ENCODE assay signal across 32 mouse cellular contexts in the genomic region with DNA sequence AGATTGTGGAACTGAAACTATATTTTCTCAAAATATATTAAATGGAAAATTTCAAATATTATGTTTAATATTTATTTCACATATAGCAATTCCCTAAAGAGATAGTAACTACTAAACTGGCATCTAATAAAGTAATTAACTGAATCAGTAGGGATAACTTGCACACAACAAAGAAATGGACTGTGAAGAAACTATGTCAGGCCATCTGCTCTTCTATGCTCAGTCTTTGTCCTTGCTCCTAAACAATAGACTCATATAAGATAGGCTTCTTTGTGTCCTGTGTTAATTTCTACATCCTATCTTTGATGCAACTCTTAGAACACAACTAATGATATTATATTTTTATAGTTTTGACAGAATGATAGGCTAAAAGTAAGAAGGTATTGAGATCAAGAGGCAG.
"Had no signal": no experiment of that assay in that cellular context is flagged by ENCODE, and none has a peak within 500 bp of the region (broad histone marks: within the 10 kb centered on the region; RNA-seq: fewer than 3 reads in every experiment).

No protein-coding gene starts in this region.

- ATAC-seq: liver, embryonic 12.5 days; liver, postnatal 0 days; lung, postnatal 0 days; midbrain, embryonic 13.5 days; midbrain, embryonic 15.5 days; midbrain, embryonic 16.5 days had no signal

- H3K27ac ChIP-seq: left cerebral cortex, adult 2 months; limb, embryonic 10.5 days; limb, embryonic 12.5 days; limb, embryonic 13.5 days; limb, embryonic 15.5 days; liver, embryonic 12.5 days; liver, embryonic 13.5 days; liver, embryonic 14.5 days; liver, embryonic 15.5 days; lung, embryonic 15.5 days; macrophage; midbrain, embryonic 10.5 days; midbrain, embryonic 12.5 days; midbrain, embryonic 13.5 days; midbrain, embryonic 15.5 days had no signal

- H3K4me2 ChIP-seq: limb, embryonic 12.5 days; limb, embryonic 13.5 days; limb, embryonic 15.5 days; liver, embryonic 11.5 days; liver, embryonic 12.5 days; liver, embryonic 13.5 days; liver, embryonic 15.5 days; lung, embryonic 14.5 days; lung, embryonic 15.5 days; midbrain, embryonic 11.5 days; midbrain, embryonic 12.5 days; midbrain, embryonic 13.5 days; midbrain, embryonic 15.5 days had no signal

- H3K4me3 ChIP-seq: left cerebral cortex, adult 2 months; limb, embryonic 10.5 days; limb, embryonic 12.5 days; limb, embryonic 13.5 days; limb, embryonic 15.5 days; liver, embryonic 12.5 days; liver, embryonic 13.5 days; liver, embryonic 15.5 days; lung, embryonic 15.5 days; megakaryocyte, embryonic 14.5 days; midbrain, embryonic 10.5 days; midbrain, embryonic 12.5 days; midbrain, embryonic 13.5 days; midbrain, embryonic 15.5 days; myocyte had no signal

- DNase-seq: left cerebral cortex, postnatal 4 days; liver; liver, embryonic 13.5 days; liver, postnatal 0 days; lung, adult 18-20 months; lung, adult 2 months; lung, embryonic 14.5 days; lung, postnatal 10 days; lung, postnatal 14 days; lung, postnatal 36 days; lung, postnatal 4 days; midbrain, embryonic 14.5 days had no signal

- H3K9me3 ChIP-seq: limb, embryonic 10.5 days; limb, embryonic 12.5 days; limb, embryonic 13.5 days; limb, embryonic 15.5 days; liver, embryonic 12.5 days; liver, embryonic 13.5 days; liver, embryonic 15.5 days; lung, embryonic 15.5 days; megakaryocyte, embryonic 14.5 days; midbrain, embryonic 10.5 days; midbrain, embryonic 12.5 days; midbrain, embryonic 13.5 days; midbrain, embryonic 15.5 days had no signal

- H3K27me3 ChIP-seq: limb, embryonic 12.5 days; limb, embryonic 13.5 days; limb, embryonic 15.5 days; liver, embryonic 12.5 days; liver, embryonic 13.5 days; liver, embryonic 15.5 days; lung, embryonic 15.5 days; megakaryocyte, embryonic 14.5 days; midbrain, embryonic 12.5 days; midbrain, embryonic 13.5 days; midbrain, embryonic 15.5 days had no signal

- H3K36me3 ChIP-seq: limb, embryonic 10.5 days; limb, embryonic 12.5 days; limb, embryonic 13.5 days; limb, embryonic 15.5 days; liver, embryonic 12.5 days; liver, embryonic 13.5 days; liver, embryonic 15.5 days; lung, embryonic 15.5 days; midbrain, embryonic 10.5 days; midbrain, embryonic 12.5 days; midbrain, embryonic 13.5 days; midbrain, embryonic 15.5 days had no signal

- H3K4me1 ChIP-seq: limb, embryonic 10.5 days; limb, embryonic 12.5 days; limb, embryonic 13.5 days; limb, embryonic 15.5 days; liver, embryonic 12.5 days; liver, embryonic 13.5 days; liver, embryonic 15.5 days; lung, embryonic 15.5 days; megakaryocyte, embryonic 14.5 days; midbrain, embryonic 10.5 days; midbrain, embryonic 12.5 days; midbrain, embryonic 13.5 days; midbrain, embryonic 15.5 days had no signal

- H3K9ac ChIP-seq: limb, embryonic 12.5 days; limb, embryonic 13.5 days; limb, embryonic 15.5 days; liver, embryonic 12.5 days; liver, embryonic 13.5 days; liver, embryonic 14.5 days; liver, embryonic 15.5 days; liver, postnatal 0 days; lung, embryonic 14.5 days; lung, embryonic 15.5 days; midbrain, embryonic 12.5 days; midbrain, embryonic 13.5 days; midbrain, embryonic 15.5 days had no signal
